Mouse (Mus musculus): Measurements from ENCODE around the gene Clcn2. TPM values are rescaled to one million over a fixed set of nuclear protein-coding genes. Genes with fewer than 3 reads are reported as not detected.

Clcn2 gene
- polyA plus RNA-seq, 1 experiment from 2014 or later = 21.0 TPM

DNA sequence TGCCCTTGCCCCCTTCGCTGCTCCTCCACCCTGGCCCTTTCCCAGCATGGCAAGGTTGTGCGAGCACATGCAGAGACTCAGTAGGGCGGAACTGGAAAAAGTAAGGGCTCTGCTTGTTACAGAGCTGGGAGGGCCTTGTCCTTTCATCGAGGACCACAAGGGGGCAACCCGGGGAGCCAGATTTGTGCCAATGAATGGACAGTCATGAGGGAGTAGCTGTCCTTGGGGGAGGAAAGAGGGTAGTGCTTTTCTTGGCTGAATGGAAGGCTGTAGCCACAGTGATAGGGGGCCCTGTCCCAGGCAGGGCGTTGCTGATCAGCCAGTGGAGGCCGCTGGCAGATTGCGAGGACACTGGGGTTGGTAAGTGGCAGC is 15.0 kb downstream of the Clcn2 start:
- ATAC-seq (ENCODE audit: insufficient number of reproducible peaks, low FRiP score, low TSS enrichment, low read depth) (peak; percentile 36; the same call in 1 of the 2 replicates), DNase-seq (ENCODE audit: low spot score) (peak; percentile 80)
- no peak overlapping the region for H3K9ac ChIP-seq (ENCODE audit: low read length)
- H3K27me3 ChIP-seq (ENCODE audit: control insufficient read depth, insufficient read depth, low read length) = no peaks in the 10 kb centered on the region
- peak overlapping the region; percentile 2; the same call in 1 of the 2 replicates for H3K27ac ChIP-seq (replicated peaks; ENCODE audit: low read depth, low read length)
- H3K4me3 ChIP-seq (ENCODE audit: low read depth, low read length) = no peak overlapping the region
- 13% methylated on average over 8 of the region's 8 CpGs for WGBS
- peaks cover 23% of the 10 kb centered on the region for H3K4me1 ChIP-seq (ENCODE audit: control insufficient read depth, insufficient read depth, low read length)
- H3K36me3 ChIP-seq (ENCODE audit: control insufficient read depth, insufficient read depth, low read length) = no peaks in the 10 kb centered on the region; the same call in none of the 2 replicates
- no peaks in the 10 kb centered on the region for H3K9me3 ChIP-seq (ENCODE audit: control insufficient read depth, low read length)
- H3K4me2 ChIP-seq (ENCODE audit: low read depth, severe bottlenecking) = no peak overlapping the region

DNA sequence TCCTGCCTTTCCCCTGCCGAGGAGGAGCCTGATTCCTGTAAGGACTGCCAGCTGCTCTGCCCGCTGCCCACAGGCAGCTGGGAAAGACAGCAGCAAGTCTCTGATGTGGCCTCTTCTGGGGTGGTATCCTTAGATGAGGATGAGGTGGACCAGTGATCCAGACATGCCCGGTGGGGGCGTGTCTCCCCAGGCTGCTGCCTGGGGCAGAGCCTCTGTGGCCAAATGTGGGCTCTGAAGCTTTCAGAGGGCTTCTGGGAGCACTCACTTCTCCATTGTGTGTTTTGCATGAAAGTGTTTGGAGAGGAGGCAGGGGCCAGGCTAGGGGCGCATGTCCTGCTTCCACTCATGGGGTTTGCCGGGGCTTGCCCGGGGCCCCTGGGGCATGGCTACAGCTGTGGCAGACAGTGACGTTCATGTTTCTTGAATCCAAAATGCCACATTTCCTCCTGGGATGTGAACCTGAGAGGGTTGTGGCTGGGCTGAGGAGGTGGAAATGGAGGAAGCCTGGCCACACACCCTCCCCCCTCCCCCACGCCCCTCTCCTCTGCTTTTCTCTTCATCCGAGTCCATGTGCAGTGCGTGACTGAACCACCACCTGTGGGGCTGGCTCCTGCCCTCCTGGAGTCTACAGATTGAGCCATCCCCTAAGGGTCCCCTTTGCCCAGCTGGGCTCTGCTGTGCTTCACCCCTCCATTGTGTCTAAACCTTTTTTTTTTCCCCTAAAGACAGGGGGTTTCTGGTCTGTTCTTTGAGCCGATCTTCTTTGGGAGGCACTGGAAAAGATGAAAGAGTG is 15.6 kb downstream of the Clcn2 start:
- H3K27ac ChIP-seq (replicated peaks; ENCODE audit: low read depth, low read length) = peak overlapping the region; percentile 58; the same call in 1 of the 2 replicates
- peak overlapping the region; percentile 23 for H3K9ac ChIP-seq (ENCODE audit: low read length)
- ATAC-seq (ENCODE audit: insufficient number of reproducible peaks, low FRiP score, low TSS enrichment, low read depth) (peak; percentile 31), DNase-seq (ENCODE audit: low spot score) (peak; percentile 48)
- H3K4me2 ChIP-seq (ENCODE audit: low read depth, severe bottlenecking) = no peak overlapping the region; the same call in 1 of the 2 replicates
- H3K36me3 ChIP-seq (ENCODE audit: control insufficient read depth, insufficient read depth, low read length) = no peaks in the 10 kb centered on the region; the same call in 1 of the 2 replicates
- WGBS = 20% methylated on average over 12 of the region's 12 CpGs
- no peaks in the 10 kb centered on the region for H3K27me3 ChIP-seq (ENCODE audit: control insufficient read depth, insufficient read depth, low read length)
- H3K4me3 ChIP-seq (ENCODE audit: low read depth, low read length) = no peak overlapping the region
- peaks cover 23% of the 10 kb centered on the region for H3K4me1 ChIP-seq (ENCODE audit: control insufficient read depth, insufficient read depth, low read length)
- H3K9me3 ChIP-seq (ENCODE audit: control insufficient read depth, low read length) = no peaks in the 10 kb centered on the region

DNA sequence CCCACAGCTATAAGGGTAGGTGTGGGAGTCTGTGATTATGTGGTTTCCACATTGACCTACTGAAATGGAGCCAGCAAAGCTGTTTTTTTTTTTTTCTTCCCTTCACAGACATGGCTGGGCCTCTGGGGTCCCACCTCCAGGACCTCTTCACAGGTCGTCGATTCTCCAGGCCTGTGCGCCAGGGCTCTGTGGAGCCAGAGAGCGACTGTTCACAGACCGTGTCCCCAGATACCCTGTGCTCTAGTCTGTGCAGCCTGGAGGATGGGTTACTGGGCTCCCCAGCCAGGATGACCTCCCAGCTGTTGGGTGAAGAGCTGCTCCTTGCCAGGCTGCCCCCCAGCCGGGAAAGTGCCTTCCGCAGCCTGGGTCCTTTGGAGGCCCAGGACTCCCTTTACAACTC is 16.2 kb downstream of the Clcn2 start:
- no peaks in the 10 kb centered on the region for H3K9me3 ChIP-seq (ENCODE audit: control insufficient read depth, low read length)
- 46% methylated on average over 7 of the region's 7 CpGs for WGBS
- peak overlapping the region; percentile 23 for H3K9ac ChIP-seq (ENCODE audit: low read length)
- H3K4me3 ChIP-seq (ENCODE audit: low read depth, low read length) = no peak overlapping the region
- DNase-seq (ENCODE audit: low spot score) (no peak), ATAC-seq (ENCODE audit: insufficient number of reproducible peaks, low FRiP score, low TSS enrichment, low read depth) (peak; percentile 29; the same call in 1 of the 2 replicates)
- no peaks in the 10 kb centered on the region; the same call in 1 of the 2 replicates for H3K36me3 ChIP-seq (ENCODE audit: control insufficient read depth, insufficient read depth, low read length)
- H3K4me1 ChIP-seq (ENCODE audit: control insufficient read depth, insufficient read depth, low read length) = peaks cover 25% of the 10 kb centered on the region
- peak overlapping the region; percentile 58; the same call in 1 of the 2 replicates for H3K27ac ChIP-seq (replicated peaks; ENCODE audit: low read depth, low read length)
- H3K27me3 ChIP-seq (ENCODE audit: control insufficient read depth, insufficient read depth, low read length) = no peaks in the 10 kb centered on the region
- no peak overlapping the region for H3K4me2 ChIP-seq (ENCODE audit: low read depth, severe bottlenecking)

DNA sequence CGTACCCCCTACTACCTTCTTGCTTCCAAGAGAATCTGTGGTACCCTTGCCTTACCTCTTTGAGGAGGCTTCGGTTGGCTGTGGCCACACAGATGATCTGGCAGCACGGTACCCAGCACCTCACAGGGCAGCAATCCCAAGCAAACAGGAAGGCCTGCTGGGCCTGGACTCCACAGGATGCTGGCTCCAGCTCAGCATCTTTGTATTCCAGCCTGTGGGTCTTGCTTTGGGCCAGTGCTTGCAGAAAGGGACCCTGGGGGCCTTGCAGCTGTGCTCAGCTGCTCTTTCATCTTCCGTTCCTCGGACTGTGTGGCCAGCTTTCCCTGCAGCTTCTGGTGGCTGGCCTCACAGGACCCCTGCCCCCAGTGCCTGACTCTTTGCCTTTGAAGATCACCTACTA is 17.5 kb downstream of the Clcn2 start:
- Histone ChIP-seq H3K9me3 (ENCODE audit: control insufficient read depth, low read length) (no peaks in the 10 kb centered on the region), H3K9ac (ENCODE audit: low read length) (0 out of 2 replicates have a peak overlapping the region, but pooled peaks have one; percentile 17), H3K4me2 (ENCODE audit: low read depth, severe bottlenecking) (no peak overlapping the region), H3K4me1 (ENCODE audit: control insufficient read depth, insufficient read depth, low read length) (peaks cover 36% of the 10 kb centered on the region), H3K27ac (replicated peaks; ENCODE audit: low read depth, low read length) (peak overlapping the region; percentile 65; the same call in 1 of the 2 replicates), H3K36me3 (ENCODE audit: control insufficient read depth, insufficient read depth, low read length) (no peaks in the 10 kb centered on the region; the same call in 1 of the 2 replicates), H3K4me3 (ENCODE audit: low read depth, low read length) (0 out of 2 replicates have a peak overlapping the region, but pooled peaks have one; percentile 5), H3K27me3 (ENCODE audit: control insufficient read depth, insufficient read depth, low read length) (no peaks in the 10 kb centered on the region)
- no peak for ATAC-seq (ENCODE audit: insufficient number of reproducible peaks, low FRiP score, low TSS enrichment, low read depth)
- peak; percentile 47 for DNase-seq (ENCODE audit: low spot score)
- 24% methylated on average over 5 of the region's 5 CpGs for WGBS

DNA sequence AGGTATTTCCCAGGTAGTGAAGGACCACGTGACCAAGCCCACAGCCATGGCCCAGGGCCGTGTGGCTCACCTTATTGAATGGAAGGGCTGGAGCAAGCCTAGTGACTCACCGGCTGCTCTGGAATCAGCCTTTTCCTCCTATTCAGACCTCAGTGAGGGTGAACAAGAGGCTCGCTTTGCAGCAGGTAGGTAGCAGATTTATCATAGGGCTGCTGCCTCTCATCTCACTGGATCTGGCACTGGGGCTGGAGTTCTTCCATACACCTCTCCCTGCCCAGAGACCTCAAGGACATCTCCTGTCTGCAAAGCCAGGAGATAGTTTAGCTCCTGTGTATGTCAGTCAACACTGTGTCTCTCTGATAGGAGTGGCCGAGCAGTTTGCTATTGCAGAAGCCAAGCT is 18.3 kb downstream of the Clcn2 start:
- no peak overlapping the region for H3K9ac ChIP-seq (ENCODE audit: low read length)
- H3K9me3 ChIP-seq (ENCODE audit: control insufficient read depth, low read length) = no peaks in the 10 kb centered on the region
- ATAC-seq (ENCODE audit: insufficient number of reproducible peaks, low FRiP score, low TSS enrichment, low read depth) (no peak), DNase-seq (ENCODE audit: low spot score) (no peak)
- 81% methylated on average over 5 of the region's 5 CpGs for WGBS
- H3K4me2 ChIP-seq (ENCODE audit: low read depth, severe bottlenecking) = no peak overlapping the region
- no peaks in the 10 kb centered on the region; the same call in 1 of the 2 replicates for H3K36me3 ChIP-seq (ENCODE audit: control insufficient read depth, insufficient read depth, low read length)
- H3K27me3 ChIP-seq (ENCODE audit: control insufficient read depth, insufficient read depth, low read length) = no peaks in the 10 kb centered on the region
- H3K27ac ChIP-seq (replicated peaks; ENCODE audit: low read depth, low read length) = no peak overlapping the region
- no peak overlapping the region for H3K4me3 ChIP-seq (ENCODE audit: low read depth, low read length)
- peaks cover 36% of the 10 kb centered on the region for H3K4me1 ChIP-seq (ENCODE audit: control insufficient read depth, insufficient read depth, low read length)

DNA sequence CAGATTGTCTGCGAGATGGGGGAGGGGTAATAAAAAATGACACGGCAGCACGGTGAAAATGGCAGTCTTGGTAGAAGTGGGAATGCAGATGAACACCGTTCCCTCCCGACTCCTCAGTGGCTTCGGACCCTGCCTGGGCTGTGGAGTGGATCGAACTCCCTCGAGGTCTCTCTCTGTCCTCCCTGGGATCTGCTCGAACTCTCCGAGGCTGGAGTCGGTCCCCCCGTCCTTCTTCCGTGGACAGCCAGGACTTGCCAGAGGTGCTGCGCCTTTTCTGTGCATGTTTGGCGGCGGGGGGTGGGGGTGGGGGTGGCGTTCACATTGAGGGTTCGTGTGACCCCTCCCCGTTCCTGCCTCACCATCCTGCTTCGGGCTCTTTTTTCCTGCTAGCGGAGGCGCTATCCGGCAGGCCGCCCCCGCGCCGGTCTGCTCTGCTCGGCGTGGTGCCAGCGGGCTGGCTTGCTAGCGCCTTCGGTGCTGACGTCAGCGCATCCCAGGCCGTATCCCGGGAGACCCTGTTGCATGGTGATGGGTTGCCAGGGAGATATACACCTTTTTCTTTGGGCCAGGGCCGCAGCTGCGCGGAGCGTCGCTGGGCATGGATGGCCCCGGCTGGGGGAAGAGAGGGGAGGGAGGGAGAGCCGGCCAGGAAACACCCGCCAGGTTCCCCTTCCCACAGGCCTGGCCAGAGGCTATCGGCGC is 21.8 kb downstream of the Clcn2 start:
- H3K36me3 ChIP-seq (ENCODE audit: control insufficient read depth, insufficient read depth, low read length) = peaks cover 3% of the 10 kb centered on the region
- H3K27ac ChIP-seq (replicated peaks; ENCODE audit: low read depth, low read length) = no peak overlapping the region
- H3K4me3 ChIP-seq (ENCODE audit: low read depth, low read length) = peak overlapping the region; percentile 35
- DNase-seq (ENCODE audit: low spot score) (peak; percentile 74), ATAC-seq (ENCODE audit: insufficient number of reproducible peaks, low FRiP score, low TSS enrichment, low read depth) (peak; percentile 31; the same call in 1 of the 2 replicates)
- H3K9me3 ChIP-seq (ENCODE audit: control insufficient read depth, low read length) = no peaks in the 10 kb centered on the region
- H3K9ac ChIP-seq (ENCODE audit: low read length) = peak overlapping the region; percentile 55
- peak overlapping the region; percentile 80 for H3K4me2 ChIP-seq (ENCODE audit: low read depth, severe bottlenecking)
- WGBS = 2% methylated on average over 44 of the region's 46 CpGs
- H3K4me1 ChIP-seq (ENCODE audit: control insufficient read depth, insufficient read depth, low read length) = peaks cover 29% of the 10 kb centered on the region
- H3K27me3 ChIP-seq (ENCODE audit: control insufficient read depth, insufficient read depth, low read length) = no peaks in the 10 kb centered on the region

DNA sequence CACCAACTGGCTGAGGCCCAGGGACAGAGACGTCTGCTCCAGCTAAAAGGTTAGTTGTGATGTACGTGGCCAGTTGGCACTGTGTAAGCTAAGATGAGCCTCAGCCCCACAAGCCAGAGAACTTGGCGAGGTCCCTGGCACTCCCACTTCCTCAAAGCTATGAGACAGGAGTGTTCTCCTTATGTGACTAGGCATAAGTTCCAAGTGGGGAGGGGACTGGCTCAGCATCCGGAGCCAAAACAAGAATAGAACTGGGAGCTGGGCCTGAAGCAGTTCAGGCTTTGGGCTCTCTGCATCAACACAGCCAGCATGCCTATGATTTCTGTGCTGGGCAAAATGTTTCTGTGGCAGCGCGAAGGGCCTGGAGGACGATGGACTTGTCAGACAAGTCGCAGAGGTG is 22.8 kb downstream of the Clcn2 start:
- H3K4me1 ChIP-seq (ENCODE audit: control insufficient read depth, insufficient read depth, low read length) = peaks cover 23% of the 10 kb centered on the region
- H3K27ac ChIP-seq (replicated peaks; ENCODE audit: low read depth, low read length) = no peak overlapping the region
- H3K4me2 ChIP-seq (ENCODE audit: low read depth, severe bottlenecking) = no peak overlapping the region; the same call in 1 of the 2 replicates
- H3K36me3 ChIP-seq (ENCODE audit: control insufficient read depth, insufficient read depth, low read length) = peaks cover 9% of the 10 kb centered on the region
- no peak overlapping the region for H3K9ac ChIP-seq (ENCODE audit: low read length)
- H3K4me3 ChIP-seq (ENCODE audit: low read depth, low read length) = no peak overlapping the region
- no peaks in the 10 kb centered on the region for H3K27me3 ChIP-seq (ENCODE audit: control insufficient read depth, insufficient read depth, low read length)
- ATAC-seq (ENCODE audit: insufficient number of reproducible peaks, low FRiP score, low TSS enrichment, low read depth) (no peak), DNase-seq (ENCODE audit: low spot score) (no peak)
- no peaks in the 10 kb centered on the region for H3K9me3 ChIP-seq (ENCODE audit: control insufficient read depth, low read length)
- WGBS = 87% methylated on average over 8 of the region's 8 CpGs

DNA sequence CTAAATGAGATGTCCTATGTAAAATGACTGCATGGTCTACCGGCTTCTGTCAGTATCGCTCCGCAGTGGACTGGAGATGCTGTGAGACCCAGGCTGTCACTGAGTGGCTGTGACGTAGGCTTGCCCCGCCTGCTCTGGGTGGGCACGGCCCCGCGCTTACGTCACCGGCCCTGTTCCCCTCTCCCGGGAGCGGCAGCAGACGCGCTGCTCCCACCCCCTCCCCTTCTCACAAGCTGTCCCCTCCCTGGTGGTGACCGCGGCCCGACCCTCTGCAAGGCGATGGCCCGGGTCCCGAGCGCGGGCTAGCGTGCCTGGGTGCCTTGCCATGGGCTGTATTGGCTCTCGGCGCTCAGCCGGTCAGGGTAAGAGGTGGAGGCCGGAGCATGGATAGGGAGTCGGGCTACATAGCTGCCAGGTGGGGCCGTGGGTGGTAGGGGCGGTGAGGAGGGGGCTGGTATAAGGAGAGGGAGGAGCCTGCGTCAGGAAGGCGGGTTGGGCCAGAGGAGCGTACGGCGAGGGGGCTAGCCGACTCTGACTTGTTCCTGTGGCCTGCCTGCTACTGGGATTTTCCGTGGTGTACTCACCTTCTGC is 24.3 kb downstream of the Clcn2 start, which contains the start of gene Fam131a:
Fam131a (plus strand) TSS at position 131 of the 591 bp plus-strand sequence.
- peak; percentile 95 for DNase-seq (ENCODE audit: low spot score)
- 0% methylated on average over 36 of the region's 37 CpGs for WGBS
- H3K4me2 ChIP-seq (ENCODE audit: low read depth, severe bottlenecking) = peak within 1 kb of the TSS; percentile 76
- ATAC-seq (ENCODE audit: insufficient number of reproducible peaks, low FRiP score, low TSS enrichment, low read depth) = peak; percentile 93
- peak within 1 kb of the TSS; percentile 53 for H3K9ac ChIP-seq (ENCODE audit: low read length)
- H3K4me1 ChIP-seq (ENCODE audit: control insufficient read depth, insufficient read depth, low read length) = peaks cover 22% of the 10 kb centered on the region; the same call in 1 of the 2 replicates
- H3K4me3 ChIP-seq (ENCODE audit: low read depth, low read length) = peak within 1 kb of the TSS; percentile 51
- no peaks in the 10 kb centered on the region for H3K9me3 ChIP-seq (ENCODE audit: control insufficient read depth, low read length)
- H3K27me3 ChIP-seq (ENCODE audit: control insufficient read depth, insufficient read depth, low read length) = no peaks in the 10 kb centered on the region
- peak within 1 kb of the TSS; percentile 45; the same call in 1 of the 2 replicates for H3K27ac ChIP-seq (replicated peaks; ENCODE audit: low read depth, low read length)
- H3K36me3 ChIP-seq (ENCODE audit: control insufficient read depth, insufficient read depth, low read length) = peaks cover 20% of the 10 kb centered on the region
